Mouse (Mus musculus) leukemia stem cell, adult 10-12 weeks (primary cell): ENCODE results near the gene Lemd2. TPM values are rescaled to one million over a fixed set of nuclear protein-coding genes. Genes with fewer than 3 reads are reported as not detected.

Source experiments
- polyA plus RNA-seq: library from polyadenylated mRNA; stranded (reverse); fragments of >175 nt; gene quantifications from 2 replicates; pipeline ENCODE4 v1.2.3, GENCODE M21; 2012; ENCODE audit warnings: low replicate concordance

Lemd2 gene
- 99.9 and 151 TPM in 2 replicates for polyA plus RNA-seq

GRCm38 (mm10) chr17:27204075-27204909 lies at the start of gene Lemd2:
Lemd2 (minus strand) TSS chr17:27204469.

GRCm38 (mm10) chr17:27167545-27167944 lies 36.7 kb downstream of the Lemd2 start, which contains the start of gene Ip6k3:
Ip6k3 (minus strand) TSS chr17:27167795.

Other genes with a start within 250 kb of the Lemd2 start
- gene Zbtb9, start 231.3 kb downstream of the Lemd2 start, polyA plus RNA-seq: 7.7 and 10.5 TPM in 2 replicates
- gene Bak1, start 175.5 kb downstream of the Lemd2 start, polyA plus RNA-seq: 126 and 276 TPM in 2 replicates
- gene Itpr3, start 147.2 kb downstream of the Lemd2 start, polyA plus RNA-seq: 8.7 and 17.8 TPM in 2 replicates
- gene Uqcc2, start 70.6 kb downstream of the Lemd2 start, polyA plus RNA-seq: 54.2 and 97.2 TPM in 2 replicates
- 0.12 TPM in 1 of 2 replicates, not detected in the other for gene Ip6k3, start 36.7 kb downstream of the Lemd2 start, polyA plus RNA-seq